Mouse (Mus musculus): ENCODE data around the gene Jarid2.

DNA sequence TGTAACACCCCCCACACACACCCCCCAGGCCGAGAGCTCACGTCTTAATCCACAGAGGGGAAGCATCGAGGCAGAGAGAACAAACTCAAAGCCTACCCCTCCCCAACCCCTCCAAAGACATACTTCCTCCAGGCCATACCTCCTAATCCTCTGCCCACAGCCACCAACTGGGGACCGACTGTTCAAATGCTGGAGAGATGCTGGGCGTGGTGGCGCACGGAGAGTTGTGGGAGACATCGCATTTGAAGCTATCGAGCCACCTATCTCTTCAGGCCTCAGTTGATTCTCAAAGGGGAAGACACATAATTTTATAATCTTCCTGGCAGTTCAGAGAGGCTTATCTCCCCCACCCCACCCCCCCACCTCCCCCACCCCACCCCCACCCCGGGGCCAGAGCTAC, 31.6 kb upstream of the Jarid2 start:
- no peak for TF ChIP-seq CTCF (IDR thresholded peaks at IDR 0.05; ENCODE audit: low read depth)
- no peak for TF ChIP-seq EP300 (optimal IDR thresholded peaks at IDR 0.05)

Data from stomach, postnatal 0 days (tissue).